Mouse (Mus musculus) small intestine, adult 2 months (tissue): ENCODE data around the gene Als2cl.

ENCODE experiments used
- CTCF ChIP-seq: fragments of 200-500 bp; IDR thresholded peaks from 2 replicates; pipeline ENCODE4 v1.5.1; 2012; ENCODE audit warnings: low read depth, mild to moderate bottlenecking, control low read depth, inconsistent platforms, low read length, moderate library complexity, mixed read lengths; ENCODE audit not compliant: insufficient replicate concordance, insufficient read length; ENCODE audit errors: extremely low read depth
- POLR2A ChIP-seq: fragments of 200-500 bp; IDR thresholded peaks from 2 replicates; pipeline ENCODE4 v1.6.1; 2012; ENCODE audit warnings: low read depth, mild to moderate bottlenecking, control low read depth, inconsistent platforms, low read length, moderate library complexity

DNA sequence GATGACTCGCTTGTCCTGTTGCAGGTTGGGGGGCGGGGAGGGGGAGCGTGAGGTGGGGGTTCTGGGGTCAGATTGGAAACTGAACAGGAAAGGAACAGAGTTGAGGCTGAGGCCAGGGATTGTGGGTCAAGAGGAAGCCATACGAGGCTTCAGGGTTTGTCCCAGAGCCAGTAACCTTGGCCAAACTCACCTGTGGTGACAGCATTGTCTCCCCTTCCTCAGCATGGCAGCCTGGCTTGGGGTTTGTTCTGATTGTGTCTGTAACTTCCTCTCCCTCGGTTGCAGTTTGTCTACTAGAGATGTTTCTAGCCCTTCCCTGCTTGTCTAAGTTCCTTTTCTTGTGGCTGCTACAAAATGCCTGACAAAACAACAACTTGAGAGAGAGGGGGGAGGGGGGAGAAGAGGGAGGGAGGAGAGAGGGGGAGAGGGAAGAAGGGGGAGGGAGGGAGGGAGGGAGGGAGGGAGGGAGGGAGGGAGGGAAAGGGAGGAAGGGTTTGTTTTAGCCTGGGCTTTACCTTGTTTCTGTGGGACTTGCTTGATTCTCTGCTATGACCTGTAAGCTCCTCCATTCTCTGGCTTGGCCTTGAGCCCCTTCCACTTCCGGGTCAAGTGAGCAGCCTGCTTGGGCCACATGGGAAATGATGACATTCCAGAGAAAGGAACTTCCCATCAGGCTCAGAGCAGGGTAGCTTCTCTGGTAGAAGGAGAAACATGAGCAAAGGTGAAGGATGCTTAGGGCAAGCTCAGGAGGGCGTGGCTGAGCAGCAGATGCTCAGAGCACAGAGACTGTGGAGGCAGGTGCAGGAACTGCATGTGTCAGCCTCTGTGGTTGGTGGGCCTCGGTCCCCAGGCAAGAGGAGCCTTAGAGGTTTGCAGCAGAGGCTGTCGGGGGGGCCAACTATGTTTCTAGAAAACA, 8.0 kb downstream of the Als2cl start:
- TF ChIP-seq CTCF (no peak), POLR2A (no peak)
